Mouse (Mus musculus): Measurements from ENCODE around the gene Gm10647. TPM values are rescaled to one million over a fixed set of nuclear protein-coding genes. Genes with fewer than 3 reads are reported as not detected.
A peak's percentile ranks its signal among the peaks of the same experiment; 100 is the strongest.
"Not testable (repeated sequence)": the region's sequence is repeated elsewhere in the genome, so short reads cannot be mapped to it uniquely, and the experiment has no call there.

Gm10647 gene
- 0.33 and 0.43 TPM in 2 replicates for total RNA-seq (2021)
- long read RNA-seq, partial matches to known transcripts = 0 of 1 reads
- long read RNA-seq, other reads (novel, unspliced or antisense) = 0 of 1 reads

- no peak for DNase-seq
Observed at GRCm38 (mm10) chr9:66796739-66797138, at the start of gene Gm10647. Gm10647 (plus strand) TSS chr9:66797039.

GRCm38 (mm10) chr9:66748390-66748789 lies 48.4 kb upstream of the Gm10647 start:
- DNase-seq = no peak

- no peak for DNase-seq
Observed at GRCm38 (mm10) chr9:66752849-66753248, 44.0 kb upstream of the Gm10647 start.

DNA sequence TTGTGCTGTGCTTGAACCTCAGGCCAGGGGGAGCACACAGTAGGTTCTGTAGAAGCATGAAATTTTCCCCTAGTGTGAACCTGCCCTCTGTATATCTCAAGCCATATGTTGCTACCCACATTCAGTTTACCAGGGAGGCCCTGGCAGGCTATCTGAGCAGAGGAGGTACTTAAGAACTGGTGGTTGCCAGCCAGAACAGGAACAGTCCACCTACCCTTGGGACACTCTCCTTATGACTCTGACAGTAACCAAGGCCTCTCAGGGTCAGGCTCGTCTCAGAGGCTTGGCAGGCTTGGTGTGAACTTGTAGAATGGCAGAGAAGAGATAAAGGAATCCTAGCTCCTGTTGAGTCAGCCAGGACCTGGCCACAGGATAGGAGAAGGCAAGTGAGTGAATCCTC lies 35.8 kb upstream of the Gm10647 start:
- DNase-seq = no peak

GRCm38 (mm10) chr9:66768721-66769120 lies 28.1 kb upstream of the Gm10647 start:
- DNase-seq = no peak

GRCm38 (mm10) chr9:66769275-66769674 lies 27.6 kb upstream of the Gm10647 start:
- peak; percentile 24 for DNase-seq

DNA sequence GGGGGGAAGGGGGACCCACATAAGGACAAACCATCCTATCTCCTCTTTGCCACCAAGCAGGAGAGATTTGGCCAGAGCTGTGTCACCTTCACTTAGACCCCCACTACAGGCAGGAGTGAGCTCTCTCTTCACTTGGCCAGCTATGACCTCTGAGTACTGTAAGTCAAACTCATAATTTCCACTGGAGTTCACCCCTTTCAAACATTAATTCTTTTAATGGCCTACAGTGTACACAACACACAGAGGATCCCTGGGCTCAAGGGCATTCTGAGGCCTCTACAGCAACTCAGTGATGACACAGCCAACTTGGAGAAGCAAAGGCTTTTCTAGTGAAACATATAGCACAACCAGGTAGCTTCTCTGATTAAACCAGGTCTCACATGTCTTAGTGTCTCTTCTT lies 26.1 kb upstream of the Gm10647 start:
- no peak for DNase-seq

DNA sequence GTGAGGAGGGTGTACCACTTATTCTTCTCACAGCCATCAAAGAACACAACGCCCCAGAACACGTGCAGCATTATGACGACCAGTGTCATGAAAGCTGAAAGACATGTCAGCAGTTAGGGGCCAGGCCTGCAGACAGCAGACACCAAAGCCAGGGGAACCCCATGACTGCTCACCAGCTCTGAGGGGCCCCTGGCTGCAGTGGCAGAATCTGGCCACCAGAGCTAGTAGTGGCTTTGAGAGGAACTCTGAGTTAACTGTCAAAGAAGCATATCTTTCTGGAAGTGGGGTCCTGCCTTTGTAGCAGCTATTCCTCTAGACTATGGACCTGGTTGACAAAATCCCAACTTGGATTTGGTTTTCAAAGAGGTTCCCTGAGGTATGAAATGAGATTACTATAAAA lies 12.3 kb upstream of the Gm10647 start:
- DNase-seq = not testable (repeated sequence)

DNA sequence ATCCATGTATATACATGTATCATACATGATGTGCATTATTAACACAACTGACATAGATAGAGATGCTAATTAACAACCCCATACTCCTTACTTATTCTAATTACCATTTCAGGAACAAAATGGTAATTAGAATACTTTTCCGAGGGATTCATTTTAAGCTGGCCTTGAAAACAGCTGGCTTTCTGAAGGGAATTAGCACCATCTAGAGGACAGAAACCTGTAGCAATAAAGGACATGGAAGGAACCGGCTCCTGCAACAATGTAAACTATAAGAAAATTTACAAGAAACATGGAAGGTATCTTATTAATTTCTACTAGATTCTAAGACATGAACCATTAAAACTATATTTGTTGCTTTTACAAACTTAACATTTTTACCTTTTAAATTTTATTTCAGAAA lies 9.0 kb upstream of the Gm10647 start:
- no peak for DNase-seq

- DNase-seq = no peak
Observed at GRCm38 (mm10) chr9:66794629-66795463, 2.0 kb upstream of the Gm10647 start.

GRCm38 (mm10) chr9:66795464-66796324 lies 1.1 kb upstream of the Gm10647 start, which contains the start of gene Aph1b:
Aph1b (minus strand) TSS chr9:66795490.
- DNase-seq = peak; percentile 96

GRCm38 (mm10) chr9:66801947-66802346 lies 5.1 kb downstream of the Gm10647 start:
- no peak for DNase-seq

DNA sequence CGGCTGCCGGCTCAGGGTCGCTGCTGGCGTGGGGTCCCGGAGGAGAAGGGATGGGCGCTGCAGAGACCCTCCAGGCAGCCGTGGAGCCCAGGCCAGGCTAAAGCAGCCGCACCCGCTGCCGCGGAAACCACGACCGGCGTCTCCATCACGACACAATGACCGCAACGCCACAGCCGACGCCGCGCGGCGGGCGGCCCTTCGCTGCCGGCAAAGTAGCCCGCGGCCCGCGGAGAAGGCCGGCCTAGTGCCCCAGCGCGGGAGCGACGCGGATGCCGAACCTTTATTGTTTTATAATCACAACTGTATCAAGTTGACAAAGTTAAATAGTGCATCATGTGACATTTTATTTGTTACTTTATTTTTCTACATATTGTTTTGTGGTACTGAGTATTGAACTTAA lies 9.1 kb downstream of the Gm10647 start:
- DNase-seq = peak; percentile 6

DNA sequence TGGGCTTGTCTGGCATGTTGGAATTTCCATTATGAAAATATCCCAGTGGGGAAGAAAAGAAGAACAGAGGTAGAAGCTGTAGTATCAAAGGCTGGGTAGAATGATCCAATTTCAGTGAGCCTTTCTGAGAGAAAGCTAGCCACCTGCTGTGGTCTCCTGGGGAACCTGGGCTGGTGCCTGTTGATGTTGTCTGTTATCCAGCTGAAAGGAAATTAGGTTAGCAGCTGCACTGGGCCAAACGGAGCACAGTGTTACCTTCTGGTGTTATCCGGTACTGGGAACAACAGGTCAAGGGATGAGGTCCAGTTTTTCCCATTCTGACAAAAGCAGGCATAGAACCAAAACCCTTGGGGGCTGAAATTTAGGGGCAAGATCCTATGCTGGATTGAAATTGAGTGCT lies 16.6 kb downstream of the Gm10647 start:
- DNase-seq = no peak

GRCm38 (mm10) chr9:66820996-66821395 lies 24.2 kb downstream of the Gm10647 start:
- no peak for DNase-seq

GRCm38 (mm10) chr9:66822255-66822654 lies 25.4 kb downstream of the Gm10647 start:
- not testable (repeated sequence) for DNase-seq

DNA sequence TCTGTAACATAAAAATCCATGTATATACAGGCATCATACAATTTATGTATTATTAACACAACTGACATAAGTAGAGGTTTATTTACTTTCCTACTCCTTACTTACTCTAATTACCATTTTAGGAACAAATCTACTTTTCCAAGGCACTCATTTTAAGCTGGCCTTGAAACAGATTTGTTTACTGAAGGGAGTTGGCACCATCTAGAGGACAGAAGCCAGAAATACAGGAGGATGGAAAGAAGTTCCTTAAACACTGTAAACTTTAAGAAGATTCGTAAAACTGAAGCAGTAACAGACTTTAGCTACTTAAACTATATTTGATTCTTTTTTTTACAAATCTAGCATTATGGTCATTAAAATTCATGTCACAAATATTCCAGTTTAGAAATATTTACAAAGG lies 29.2 kb downstream of the Gm10647 start:
- no peak for DNase-seq

DNA sequence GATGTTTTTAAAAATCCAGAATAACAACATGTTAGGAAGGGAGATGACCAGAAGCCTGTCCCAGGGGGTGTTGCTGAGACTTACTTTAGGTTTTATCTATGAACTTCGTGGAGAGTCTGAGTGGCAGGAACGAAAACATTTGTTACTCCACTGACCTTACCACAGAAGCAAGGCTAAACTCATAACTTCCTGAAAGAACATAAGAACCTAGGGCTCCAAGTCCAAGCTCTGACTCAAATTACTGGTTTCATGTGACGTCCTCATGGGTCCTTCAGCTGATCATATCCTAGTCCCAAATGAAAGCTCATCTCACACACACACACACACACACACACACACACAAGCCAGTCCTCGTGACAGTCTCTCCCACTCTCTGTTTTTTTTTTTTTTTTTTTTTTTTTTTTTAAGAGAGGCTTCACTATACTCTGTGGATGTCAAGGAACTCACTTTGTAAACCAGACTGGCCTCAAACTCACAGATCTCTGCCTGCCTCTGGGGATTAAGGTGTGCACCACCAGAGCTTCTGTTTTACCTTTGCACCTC lies 35.6 kb downstream of the Gm10647 start:
- no peak for DNase-seq

DNA sequence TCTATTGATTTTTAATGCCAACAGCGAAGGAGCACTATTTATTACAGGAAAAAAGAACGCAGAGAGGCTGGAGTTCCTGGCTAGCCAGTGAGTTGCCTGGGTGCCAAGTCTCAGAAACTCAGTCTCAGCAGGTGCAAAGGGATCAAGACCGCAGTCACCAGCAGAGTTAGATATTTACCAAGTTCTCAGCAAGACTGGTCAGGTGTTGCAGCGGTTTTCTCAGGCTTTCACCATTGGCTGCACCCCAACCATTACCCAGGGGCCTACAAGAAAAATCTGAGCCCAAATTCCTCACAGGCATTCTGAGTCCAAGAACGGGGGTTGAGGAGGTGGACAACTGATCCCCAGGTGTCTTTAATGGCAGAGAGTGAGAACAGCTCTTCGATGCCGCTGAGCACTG lies 37.0 kb downstream of the Gm10647 start:
- no peak for DNase-seq

DNA sequence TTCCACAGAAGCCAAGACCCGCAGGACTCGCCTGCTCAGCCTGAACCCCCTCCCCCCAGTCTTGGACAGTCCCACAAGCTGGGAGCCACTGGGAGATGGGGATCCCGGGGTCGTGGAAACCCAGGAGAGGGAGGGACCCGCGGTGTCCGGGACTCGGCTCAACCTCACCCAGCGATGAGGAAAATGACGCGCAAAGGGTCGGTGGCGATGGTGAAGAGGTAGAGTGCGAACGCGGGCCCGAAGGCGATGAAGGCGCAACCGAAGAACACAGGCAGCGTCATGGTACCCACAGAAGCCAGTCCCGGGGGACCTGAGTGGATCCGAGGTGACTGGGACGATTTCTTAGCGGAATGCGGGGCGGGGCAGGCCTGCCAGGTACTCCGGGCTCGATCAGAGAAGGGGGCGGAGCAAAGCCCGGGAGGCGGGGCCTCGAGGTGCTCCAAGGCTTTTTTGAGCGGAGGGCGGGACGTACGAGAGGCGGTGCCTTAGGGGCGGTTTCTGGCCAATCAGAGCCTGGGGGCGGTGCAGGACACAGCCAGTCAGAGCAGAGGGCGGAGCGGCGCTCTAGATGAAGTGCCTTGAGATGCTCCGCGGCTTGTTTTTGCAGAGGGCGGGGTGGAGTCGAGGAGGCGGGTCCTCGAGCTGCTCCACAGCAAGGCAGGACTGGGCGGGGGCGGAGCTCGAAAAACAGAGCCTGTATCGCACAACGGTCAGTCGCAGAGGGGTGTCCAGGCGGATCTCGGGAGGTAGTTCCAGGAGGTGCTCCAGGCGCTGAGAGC lies 37.7 kb downstream of the Gm10647 start, which contains the start of gene Aph1c:
Gene Aph1c, minus strand, starts transcription at position 409 of the 779 bp plus-strand sequence.
- peak; percentile 98 for DNase-seq

DNA sequence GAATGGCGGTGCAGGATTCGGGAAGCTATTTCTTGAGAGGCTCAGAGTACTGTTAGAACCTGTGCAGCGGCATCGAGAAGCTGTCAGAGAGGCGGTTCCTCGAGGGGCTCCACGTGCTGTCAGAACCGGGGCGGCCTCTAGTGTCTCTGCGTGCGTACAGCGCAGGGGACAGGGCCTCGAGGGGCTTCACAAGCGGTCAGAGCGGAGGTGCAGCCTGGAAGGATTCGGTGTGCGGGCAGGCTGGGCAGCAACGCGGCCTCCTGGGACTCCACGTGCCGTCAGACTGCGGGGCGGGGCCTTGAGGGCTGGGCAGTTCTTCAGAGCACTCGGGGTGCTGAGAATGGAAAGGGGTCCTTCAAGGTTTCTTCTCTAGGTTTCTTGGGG lies 38.2 kb downstream of the Gm10647 start:
- DNase-seq = peak; percentile 62

DNA sequence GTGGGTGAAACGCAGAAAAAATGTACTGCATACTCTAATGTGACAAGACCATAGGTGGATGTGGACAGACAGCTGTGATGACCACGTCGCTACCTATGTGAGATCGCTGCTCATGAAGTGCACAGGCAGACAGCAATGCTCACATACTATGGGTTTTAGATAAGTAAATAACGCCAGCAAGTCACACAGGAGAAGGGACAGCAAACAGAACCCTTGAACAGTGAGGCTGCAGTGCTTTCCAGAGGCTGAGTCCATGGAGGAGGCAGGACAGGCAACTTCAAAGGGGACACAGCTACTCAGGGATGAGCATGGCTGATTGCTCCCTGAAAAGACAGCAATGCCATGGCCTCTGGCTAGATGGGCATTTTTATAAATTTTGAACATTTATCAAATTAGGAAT lies 50.0 kb downstream of the Gm10647 start:
- no peak for DNase-seq
